Mouse (Mus musculus): ENCODE data around the gene Slc25a25.

DNA sequence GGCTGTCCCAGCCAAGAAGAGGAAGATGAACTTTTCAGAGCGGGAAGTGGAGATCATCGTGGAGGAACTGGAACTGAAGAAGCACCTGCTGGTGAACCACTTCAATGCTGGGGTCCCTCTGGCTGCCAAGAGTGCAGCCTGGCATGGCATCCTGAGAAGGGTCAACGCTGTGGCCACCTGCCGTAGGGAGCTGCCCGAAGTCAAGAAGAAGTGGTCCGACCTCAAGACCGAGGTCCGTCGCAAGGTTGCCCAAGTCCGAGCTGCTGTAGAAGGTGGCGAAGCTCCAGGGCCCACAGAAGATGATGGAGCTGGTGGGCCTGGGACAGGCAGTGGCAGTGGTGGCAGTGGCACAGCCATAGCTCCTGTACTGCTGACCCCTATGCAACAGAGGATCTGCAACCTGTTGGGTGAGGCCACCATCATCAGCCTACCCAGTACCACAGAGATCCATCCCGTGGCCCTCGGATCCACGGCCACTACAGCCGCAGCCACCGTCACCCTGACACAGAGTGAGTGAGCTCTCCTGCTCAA is 1.3 kb upstream of the Slc25a25 start:
- TF ChIP-seq CTCF (conservative IDR thresholded peaks at IDR 0.05; ENCODE audit: low read length) (no peak), NANOG (IDR thresholded peaks at IDR 0.05; ENCODE audit: borderline replicate concordance, low read length) (no peak)

All from E14TG2a.4 (cell line).